Mouse (Mus musculus): Measurements from ENCODE around the gene Iqsec1. TPM values are rescaled to one million over a fixed set of nuclear protein-coding genes. Genes with fewer than 3 reads are reported as not detected.

Gene Iqsec1
- polyA plus RNA-seq, 1 experiment from 2014 or later: 33.4 TPM

DNA sequence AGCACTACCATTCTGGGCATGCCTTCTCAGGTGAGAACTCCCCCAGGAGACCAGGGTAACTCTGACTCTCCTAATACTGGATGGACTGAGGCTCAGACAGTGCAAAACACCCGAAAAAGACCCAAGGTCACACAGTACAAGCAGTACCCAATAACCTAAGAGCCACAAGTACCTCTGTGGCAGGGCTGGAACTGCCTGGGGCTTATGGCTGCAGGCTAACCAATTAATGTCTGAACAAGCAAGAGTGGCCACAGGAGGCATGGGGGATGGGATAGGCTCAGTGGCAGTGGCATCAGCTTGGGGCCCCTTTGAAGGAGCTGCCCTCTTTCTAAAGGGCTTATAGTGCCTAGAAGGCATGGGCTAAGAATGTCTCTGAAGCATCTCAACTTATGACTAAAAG, 263.0 kb downstream of the Iqsec1 start:
- Histone ChIP-seq H3K27ac (ENCODE audit: low read depth, low read length) (no peak overlapping the region), H3K27me3 (ENCODE audit: control insufficient read depth, insufficient read depth, low read length) (no peaks in the 10 kb centered on the region), H3K9me3 (ENCODE audit: control insufficient read depth, low read length) (no peaks in the 10 kb centered on the region), H3K4me1 (ENCODE audit: control insufficient read depth, insufficient read depth, low read length) (peaks cover 24% of the 10 kb centered on the region), H3K4me3 (ENCODE audit: low read depth, low read length) (no peak overlapping the region), H3K9ac (replicated peaks; ENCODE audit: low read depth, low read length) (no peak overlapping the region), H3K4me2 (ENCODE audit: low read depth, low read length) (no peak overlapping the region), H3K36me3 (ENCODE audit: control insufficient read depth, insufficient read depth, low read length) (no peaks in the 10 kb centered on the region)
- ATAC-seq (ENCODE audit: low read depth): no peak
- 64% methylated on average over 1 of the region's 1 CpGs for WGBS

- Histone ChIP-seq H3K27ac (ENCODE audit: low read depth, low read length) (no peak overlapping the region), H3K4me1 (ENCODE audit: control insufficient read depth, insufficient read depth, low read length) (peaks cover 14% of the 10 kb centered on the region), H3K9ac (replicated peaks; ENCODE audit: low read depth, low read length) (no peak overlapping the region)
Observed at GRCm38 (mm10) chr6:90722993-90723392, 265.5 kb downstream of the Iqsec1 start.

DNA sequence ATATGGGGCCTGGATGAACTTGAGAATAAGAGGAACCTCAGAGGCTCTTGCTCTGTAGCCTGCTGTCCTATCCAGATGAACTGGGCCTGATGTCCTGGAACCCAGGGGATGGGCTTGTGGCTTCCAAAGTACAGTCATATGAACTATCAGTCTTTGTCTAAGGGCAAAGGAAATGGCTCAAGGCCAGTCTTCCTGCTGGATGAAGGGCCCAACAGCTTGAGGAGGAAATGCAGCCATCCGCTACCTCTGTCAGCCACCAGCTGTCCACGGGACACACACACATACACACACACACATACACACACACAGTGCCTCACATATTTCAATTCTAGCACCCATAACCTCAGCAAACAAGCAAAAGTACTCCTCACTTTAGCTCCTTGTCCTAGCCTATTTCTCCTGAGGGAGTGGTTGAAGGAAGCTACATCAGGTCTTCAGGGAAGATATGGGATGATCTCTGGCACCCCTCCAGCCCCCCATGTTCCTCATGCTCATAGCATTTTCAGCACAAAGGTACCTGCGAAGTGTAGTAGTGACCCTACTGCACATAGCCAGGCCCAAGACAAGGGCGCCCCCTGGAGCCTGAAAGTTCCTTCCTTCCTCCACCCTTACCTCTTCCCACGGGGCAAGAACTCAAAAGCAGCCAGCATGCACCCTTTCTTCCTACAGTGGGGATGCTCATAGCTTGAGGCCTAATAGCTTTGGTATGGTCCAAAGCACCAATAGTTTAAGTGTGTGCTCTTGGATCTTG, 267.3 kb downstream of the Iqsec1 start:
- Histone ChIP-seq H3K4me3 (ENCODE audit: low read depth, low read length) (no peak overlapping the region), H3K4me1 (ENCODE audit: control insufficient read depth, insufficient read depth, low read length) (peaks cover 23% of the 10 kb centered on the region), H3K4me2 (ENCODE audit: low read depth, low read length) (no peak overlapping the region), H3K36me3 (ENCODE audit: control insufficient read depth, insufficient read depth, low read length) (no peaks in the 10 kb centered on the region), H3K27ac (ENCODE audit: low read depth, low read length) (no peak overlapping the region), H3K9ac (replicated peaks; ENCODE audit: low read depth, low read length) (no peak overlapping the region), H3K27me3 (ENCODE audit: control insufficient read depth, insufficient read depth, low read length) (no peaks in the 10 kb centered on the region), H3K9me3 (ENCODE audit: control insufficient read depth, low read length) (no peaks in the 10 kb centered on the region)
- 59% methylated on average over 5 of the region's 5 CpGs for WGBS
- no peak for ATAC-seq (ENCODE audit: low read depth)

More at GRCm38 (mm10) chr6:90722993-90723392, 265.5 kb downstream of the Iqsec1 start:
- ATAC-seq (ENCODE audit: low read depth): no peak
- 28% methylated on average over 3 of the region's 3 CpGs for WGBS
- no peaks in the 10 kb centered on the region for H3K27me3 ChIP-seq (ENCODE audit: control insufficient read depth, insufficient read depth, low read length)
- no peak overlapping the region for H3K4me3 ChIP-seq (ENCODE audit: low read depth, low read length)
- no peak overlapping the region for H3K4me2 ChIP-seq (ENCODE audit: low read depth, low read length)
- H3K9me3 ChIP-seq (ENCODE audit: control insufficient read depth, low read length): no peaks in the 10 kb centered on the region
- no peaks in the 10 kb centered on the region for H3K36me3 ChIP-seq (ENCODE audit: control insufficient read depth, insufficient read depth, low read length)

DNA sequence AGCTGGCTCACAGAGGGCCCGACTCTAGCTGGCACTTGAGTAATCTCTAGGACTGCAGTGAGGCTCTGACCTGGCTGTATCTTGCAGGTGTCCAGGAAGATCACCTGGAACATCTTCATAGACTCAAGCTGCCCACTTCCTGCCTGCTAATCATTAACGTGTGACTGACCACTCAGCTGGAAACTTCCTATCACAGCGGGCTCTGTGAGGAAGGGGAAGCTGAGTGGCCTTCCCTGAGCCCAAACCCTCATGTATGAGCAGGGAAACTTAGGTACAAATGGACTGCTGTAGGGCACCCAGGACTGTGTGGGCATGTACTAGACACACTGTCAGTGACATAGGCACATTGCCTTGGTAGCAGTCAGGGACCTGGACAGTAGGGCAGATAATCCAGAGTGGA, 268.3 kb downstream of the Iqsec1 start:
- no peak for ATAC-seq (ENCODE audit: low read depth)
- Histone ChIP-seq H3K27me3 (ENCODE audit: control insufficient read depth, insufficient read depth, low read length) (no peaks in the 10 kb centered on the region), H3K36me3 (ENCODE audit: control insufficient read depth, insufficient read depth, low read length) (no peaks in the 10 kb centered on the region), H3K4me1 (ENCODE audit: control insufficient read depth, insufficient read depth, low read length) (peaks cover 28% of the 10 kb centered on the region), H3K9me3 (ENCODE audit: control insufficient read depth, low read length) (no peaks in the 10 kb centered on the region), H3K9ac (replicated peaks; ENCODE audit: low read depth, low read length) (no peak overlapping the region), H3K4me3 (ENCODE audit: low read depth, low read length) (no peak overlapping the region), H3K4me2 (ENCODE audit: low read depth, low read length) (no peak overlapping the region), H3K27ac (ENCODE audit: low read depth, low read length) (no peak overlapping the region)
- WGBS: 77% methylated on average over 3 of the region's 3 CpGs

DNA sequence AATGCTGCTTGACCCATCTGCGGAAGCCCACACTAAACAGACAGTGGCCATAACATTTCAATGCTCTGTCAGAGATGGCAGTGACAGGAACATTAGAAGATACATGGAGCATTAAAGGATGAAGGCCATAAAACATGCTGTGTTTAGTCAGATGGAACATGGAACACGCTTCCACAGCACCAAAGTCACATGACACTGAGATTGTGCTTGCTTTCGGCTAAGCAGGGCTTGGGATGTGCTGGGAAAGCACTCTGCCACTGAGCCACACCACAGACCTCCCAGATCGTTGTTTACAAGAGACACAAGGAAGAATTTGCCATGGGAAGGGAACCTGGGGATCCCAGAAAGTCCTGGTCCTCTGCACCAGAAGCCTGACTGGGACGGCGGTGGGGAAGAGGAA, 269.1 kb downstream of the Iqsec1 start:
- Histone ChIP-seq H3K9ac (replicated peaks; ENCODE audit: low read depth, low read length) (no peak overlapping the region), H3K4me3 (ENCODE audit: low read depth, low read length) (no peak overlapping the region), H3K4me1 (ENCODE audit: control insufficient read depth, insufficient read depth, low read length) (peaks cover 28% of the 10 kb centered on the region), H3K27me3 (ENCODE audit: control insufficient read depth, insufficient read depth, low read length) (no peaks in the 10 kb centered on the region), H3K4me2 (ENCODE audit: low read depth, low read length) (no peak overlapping the region), H3K27ac (ENCODE audit: low read depth, low read length) (no peak overlapping the region), H3K36me3 (ENCODE audit: control insufficient read depth, insufficient read depth, low read length) (no peaks in the 10 kb centered on the region), H3K9me3 (ENCODE audit: control insufficient read depth, low read length) (no peaks in the 10 kb centered on the region)
- WGBS: 77% methylated on average over 6 of the region's 6 CpGs
- no peak for ATAC-seq (ENCODE audit: low read depth)

GRCm38 (mm10) chr6:90718477-90718876, 270.0 kb downstream of the Iqsec1 start:
- Histone ChIP-seq H3K4me3 (ENCODE audit: low read depth, low read length) (no peak overlapping the region), H3K9ac (replicated peaks; ENCODE audit: low read depth, low read length) (no peak overlapping the region), H3K27ac (ENCODE audit: low read depth, low read length) (no peak overlapping the region), H3K36me3 (ENCODE audit: control insufficient read depth, insufficient read depth, low read length) (no peaks in the 10 kb centered on the region), H3K9me3 (ENCODE audit: control insufficient read depth, low read length) (no peaks in the 10 kb centered on the region), H3K4me2 (ENCODE audit: low read depth, low read length) (no peak overlapping the region), H3K4me1 (ENCODE audit: control insufficient read depth, insufficient read depth, low read length) (peaks cover 33% of the 10 kb centered on the region), H3K27me3 (ENCODE audit: control insufficient read depth, insufficient read depth, low read length) (no peaks in the 10 kb centered on the region)
- WGBS: 72% methylated on average over 3 of the region's 3 CpGs
- no peak for ATAC-seq (ENCODE audit: low read depth)

GRCm38 (mm10) chr6:90717711-90718110, 270.8 kb downstream of the Iqsec1 start:
- H3K27me3 ChIP-seq (ENCODE audit: control insufficient read depth, insufficient read depth, low read length): no peaks in the 10 kb centered on the region
- no peak overlapping the region for H3K9ac ChIP-seq (replicated peaks; ENCODE audit: low read depth, low read length)
- H3K36me3 ChIP-seq (ENCODE audit: control insufficient read depth, insufficient read depth, low read length): no peaks in the 10 kb centered on the region
- no peak overlapping the region for H3K4me2 ChIP-seq (ENCODE audit: low read depth, low read length)
- H3K4me1 ChIP-seq (ENCODE audit: control insufficient read depth, insufficient read depth, low read length): peaks cover 38% of the 10 kb centered on the region
- no peaks in the 10 kb centered on the region for H3K9me3 ChIP-seq (ENCODE audit: control insufficient read depth, low read length)
- no peak for ATAC-seq (ENCODE audit: low read depth)
- H3K27ac ChIP-seq (ENCODE audit: low read depth, low read length): no peak overlapping the region
- WGBS: 50% methylated on average over 1 of the region's 1 CpGs
- no peak overlapping the region for H3K4me3 ChIP-seq (ENCODE audit: low read depth, low read length)

DNA sequence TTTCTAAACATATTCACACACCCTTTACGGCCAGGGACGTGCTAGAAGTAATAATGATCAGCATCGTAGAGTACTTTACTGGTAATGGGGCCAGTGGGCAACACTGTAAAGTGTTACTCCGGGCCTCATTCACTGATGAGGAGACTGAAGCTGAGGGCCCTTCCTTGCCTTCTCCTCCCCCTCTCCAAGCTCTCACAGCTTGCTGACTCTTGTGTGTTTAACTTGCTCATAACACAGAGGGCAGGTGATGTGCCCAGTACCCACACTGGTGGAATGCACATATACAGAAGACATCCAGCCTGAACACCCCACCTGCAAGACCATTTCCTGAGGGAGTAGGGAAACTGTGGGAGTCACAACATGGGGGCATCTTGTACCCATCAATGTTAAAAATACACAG, 271.6 kb downstream of the Iqsec1 start:
- 29% methylated on average over 4 of the region's 4 CpGs for WGBS
- Histone ChIP-seq H3K36me3 (ENCODE audit: control insufficient read depth, insufficient read depth, low read length) (no peaks in the 10 kb centered on the region), H3K4me3 (ENCODE audit: low read depth, low read length) (no peak overlapping the region)

GRCm38 (mm10) chr6:90716066-90716704, 272.3 kb downstream of the Iqsec1 start:
- no peaks in the 10 kb centered on the region for H3K36me3 ChIP-seq (ENCODE audit: control insufficient read depth, insufficient read depth, low read length)
- peaks cover 53% of the 10 kb centered on the region for H3K4me1 ChIP-seq (ENCODE audit: control insufficient read depth, insufficient read depth, low read length)
- peak overlapping the region; percentile 78 for H3K4me2 ChIP-seq (ENCODE audit: low read depth, low read length)
- H3K4me3 ChIP-seq (ENCODE audit: low read depth, low read length): peak overlapping the region; percentile 46
- no peaks in the 10 kb centered on the region for H3K27me3 ChIP-seq (ENCODE audit: control insufficient read depth, insufficient read depth, low read length)
- no peaks in the 10 kb centered on the region for H3K9me3 ChIP-seq (ENCODE audit: control insufficient read depth, low read length)
- peak; percentile 71 for ATAC-seq (ENCODE audit: low read depth)
- H3K27ac ChIP-seq (ENCODE audit: low read depth, low read length): peak overlapping the region; percentile 36; the same call in 1 of the 2 replicates
- H3K9ac ChIP-seq (replicated peaks; ENCODE audit: low read depth, low read length): peak overlapping the region; percentile 63
- under 1% methylated on average over 35 of the region's 49 CpGs for WGBS

More for the DNA sequence above, 271.6 kb downstream of the Iqsec1 start:
- ATAC-seq (ENCODE audit: low read depth): no peak
- peak overlapping the region; percentile 78 for H3K4me2 ChIP-seq (ENCODE audit: low read depth, low read length)
- H3K27ac ChIP-seq (ENCODE audit: low read depth, low read length): no peak overlapping the region
- H3K27me3 ChIP-seq (ENCODE audit: control insufficient read depth, insufficient read depth, low read length): no peaks in the 10 kb centered on the region
- H3K9me3 ChIP-seq (ENCODE audit: control insufficient read depth, low read length): no peaks in the 10 kb centered on the region
- H3K9ac ChIP-seq (replicated peaks; ENCODE audit: low read depth, low read length): no peak overlapping the region
- peaks cover 46% of the 10 kb centered on the region for H3K4me1 ChIP-seq (ENCODE audit: control insufficient read depth, insufficient read depth, low read length)
